Mouse (Mus musculus): ENCODE results near the gene Meox2. TPM values are rescaled to one million over a fixed set of nuclear protein-coding genes. Genes with fewer than 3 reads are reported as not detected.

The Meox2 gene
- polyA plus RNA-seq, 1 experiment: 0.08 TPM

- H3K36me3 ChIP-seq (ENCODE audit: control insufficient read depth, insufficient read depth): no peaks in the 10 kb centered on the region
- H3K27me3 ChIP-seq (ENCODE audit: control insufficient read depth, insufficient read depth, insufficient read length): no peaks in the 10 kb centered on the region
- no peak overlapping the region for H3K4me3 ChIP-seq
- no peaks in the 10 kb centered on the region for H3K79me2 ChIP-seq (ENCODE audit: control insufficient read depth, insufficient read depth)
- H3K4me2 ChIP-seq (ENCODE audit: low read depth): no peak overlapping the region
- no peak for TF ChIP-seq SRF (IDR thresholded peaks at IDR 0.05; ENCODE audit: control insufficient read depth, insufficient read length, low read depth)
- no peak overlapping the region for H3ac ChIP-seq (ENCODE audit: control insufficient read depth, insufficient read length)
Observed at GRCm38 (mm10) chr12:37173324-37173723, 65.0 kb downstream of the Meox2 start.

DNA sequence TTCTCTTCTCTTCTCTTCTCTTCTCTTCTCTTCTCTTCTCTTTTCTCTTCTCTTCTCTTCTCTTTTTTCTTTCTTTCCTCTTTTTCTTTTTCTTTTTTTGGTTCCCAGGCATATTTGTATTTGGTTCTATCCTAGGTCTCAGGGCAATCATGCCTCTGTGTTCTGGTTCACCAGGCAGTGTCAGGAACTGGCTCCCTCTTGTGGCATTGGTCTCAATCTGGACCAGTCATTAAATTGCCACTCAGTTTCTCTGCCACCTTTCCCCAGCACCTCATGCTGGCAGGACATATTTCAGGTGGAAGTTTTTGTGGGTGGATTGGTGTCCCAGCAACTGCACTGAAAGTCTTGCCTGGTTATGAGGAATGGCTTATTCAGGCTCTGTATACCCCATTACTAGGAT, 75.3 kb downstream of the Meox2 start:
- Histone ChIP-seq H3ac (ENCODE audit: control insufficient read depth, insufficient read length) (no peak overlapping the region), H3K79me2 (ENCODE audit: control insufficient read depth, insufficient read depth) (no peaks in the 10 kb centered on the region), H3K36me3 (ENCODE audit: control insufficient read depth, insufficient read depth) (no peaks in the 10 kb centered on the region), H3K4me2 (ENCODE audit: low read depth) (no peak overlapping the region), H3K27me3 (ENCODE audit: control insufficient read depth, insufficient read depth, insufficient read length) (no peaks in the 10 kb centered on the region), H3K4me3 (no peak overlapping the region)
- TF ChIP-seq E2F4 (IDR thresholded peaks at IDR 0.05; ENCODE audit: insufficient read depth) (no peak), MYOG (IDR thresholded peaks at IDR 0.05; ENCODE audit: control insufficient read depth in 1 of 3, insufficient read depth in 1 of 3, insufficient read length in 2 of 3, low read depth in 2 of 3) (no peak), TCF3 (IDR thresholded peaks at IDR 0.05; ENCODE audit: insufficient read length, low read depth) (no peak), POLR2AphosphoS2 (IDR thresholded peaks at IDR 0.05; ENCODE audit: insufficient read length, low read depth) (no peak)

DNA sequence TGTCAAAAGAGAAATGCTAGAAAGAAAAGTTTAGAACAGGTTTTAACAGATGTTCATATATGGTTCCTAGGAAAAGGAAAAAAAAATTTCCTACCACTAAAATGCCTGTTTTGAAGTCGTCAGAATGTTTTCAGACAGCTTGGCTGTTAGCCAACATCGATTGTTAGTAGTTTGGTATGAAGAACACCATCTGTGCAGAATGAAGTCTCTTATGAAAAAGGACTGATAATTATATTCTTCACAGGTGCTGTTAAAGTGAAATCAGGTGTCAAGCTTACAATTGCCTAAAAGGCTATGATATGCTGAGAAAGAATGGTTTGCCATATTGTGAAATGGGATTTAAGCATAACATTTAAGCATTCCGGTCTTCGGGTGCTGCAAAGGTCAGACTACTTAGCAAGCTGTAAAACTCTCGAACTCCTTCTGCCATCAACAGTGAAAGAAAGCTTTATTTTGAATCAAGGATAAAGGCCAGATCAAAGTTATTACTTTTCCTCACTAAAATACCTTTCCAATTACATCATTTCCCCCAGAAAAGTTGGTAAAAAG, 80.7 kb downstream of the Meox2 start:
- TF ChIP-seq MYOG (IDR thresholded peaks at IDR 0.05; ENCODE audit: control insufficient read depth in 1 of 3, insufficient read depth in 1 of 3, insufficient read length in 2 of 3, low read depth in 2 of 3) (no peak), USF1 (IDR thresholded peaks at IDR 0.05; ENCODE audit: low read depth) (no peak), POLR2A (IDR thresholded peaks at IDR 0.05; ENCODE audit: insufficient read length, low read depth) (no peak), SRF (IDR thresholded peaks at IDR 0.05; ENCODE audit: control insufficient read depth, insufficient read length, low read depth) (no peak), POLR2AphosphoS2 (IDR thresholded peaks at IDR 0.05; ENCODE audit: insufficient read length, low read depth) (no peak), MAX (IDR thresholded peaks at IDR 0.05; ENCODE audit: low read depth) (no peak), MYOD1 (IDR thresholded peaks at IDR 0.05; ENCODE audit: control insufficient read depth in 1 of 3, insufficient read length in 2 of 3, low read depth in 2 of 3) (no peak), REST (IDR thresholded peaks at IDR 0.05; ENCODE audit: insufficient read depth, insufficient read length) (no peak), E2F4 (IDR thresholded peaks at IDR 0.05; ENCODE audit: insufficient read depth) (no peak), CEBPB (IDR thresholded peaks at IDR 0.05; ENCODE audit: insufficient read depth, poor library complexity, severe bottlenecking) (no peak), TCF3 (IDR thresholded peaks at IDR 0.05; ENCODE audit: insufficient read length, low read depth) (no peak), TCF12 (IDR thresholded peaks at IDR 0.05; ENCODE audit: insufficient read depth, poor library complexity, severe bottlenecking) (no peak)
- Histone ChIP-seq H3ac (ENCODE audit: control insufficient read depth, insufficient read length) (no peak overlapping the region), H3K36me3 (ENCODE audit: control insufficient read depth, insufficient read depth) (no peaks in the 10 kb centered on the region), H3K4me2 (ENCODE audit: low read depth) (no peak overlapping the region), H3K4me3 (no peak overlapping the region), H3K27me3 (ENCODE audit: control insufficient read depth, insufficient read depth, insufficient read length) (no peaks in the 10 kb centered on the region), H3K79me2 (ENCODE audit: control insufficient read depth, insufficient read depth) (no peaks in the 10 kb centered on the region)

Other genes with a start within 250 kb of the Meox2 start
- not detected for gene Agmo, start 133.1 kb downstream of the Meox2 start, polyA plus RNA-seq (2012; fragmentation: generic; extraction: Trizol)